Mouse (Mus musculus): ENCODE measurements around the gene Tnfrsf12a. TPM values are rescaled to one million over a fixed set of nuclear protein-coding genes. Genes with fewer than 3 reads are reported as not detected.

Tnfrsf12a gene
- total RNA-seq (2021) = 10 to 100 TPM; 46.1 to 61.5 TPM
- long read RNA-seq, experiment 1, transcript Tnfrsf12a-201 (4 exons, 984 nt) = major isoform, 109 of 124 reads
- long read RNA-seq, experiment 1, partial matches to known transcripts = 7 of 124 reads
- long read RNA-seq, experiment 1, other reads (novel, unspliced or antisense) = 8 of 124 reads
- long read RNA-seq, experiment 2, transcript Tnfrsf12a-201 (4 exons, 984 nt) = major isoform, 27 of 33 reads
- long read RNA-seq, experiment 2, partial matches to known transcripts = 4 of 33 reads
- long read RNA-seq, experiment 2, other reads (novel, unspliced or antisense) = 2 of 33 reads

- peak; percentile 90 for DNase-seq
These were observed at the start of gene Tnfrsf12a for GRCm38 (mm10) chr17:23677236-23677679. Gene Tnfrsf12a (minus strand): TSS chr17:23677468.

DNA sequence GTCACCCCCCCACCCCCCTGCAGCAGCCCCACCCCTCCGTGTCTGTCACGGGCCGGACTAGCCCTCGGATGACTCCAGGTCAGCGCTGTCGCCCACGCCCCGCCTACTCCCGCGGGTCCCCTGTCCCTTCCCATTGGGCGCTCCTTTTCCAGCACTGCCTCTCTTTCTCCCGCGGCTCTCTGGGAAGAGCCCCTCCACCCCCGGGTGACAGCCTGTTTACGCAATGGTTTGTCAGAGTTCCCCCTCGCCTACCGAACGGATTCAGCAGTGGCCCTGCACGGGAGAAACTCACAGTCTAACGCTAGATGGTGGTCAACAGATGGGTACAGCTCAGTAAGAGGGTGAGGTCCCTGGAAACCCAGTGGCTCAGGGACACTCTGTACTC lies 49.5 kb upstream of the Tnfrsf12a start:
- peak; percentile 88 for DNase-seq

DNA sequence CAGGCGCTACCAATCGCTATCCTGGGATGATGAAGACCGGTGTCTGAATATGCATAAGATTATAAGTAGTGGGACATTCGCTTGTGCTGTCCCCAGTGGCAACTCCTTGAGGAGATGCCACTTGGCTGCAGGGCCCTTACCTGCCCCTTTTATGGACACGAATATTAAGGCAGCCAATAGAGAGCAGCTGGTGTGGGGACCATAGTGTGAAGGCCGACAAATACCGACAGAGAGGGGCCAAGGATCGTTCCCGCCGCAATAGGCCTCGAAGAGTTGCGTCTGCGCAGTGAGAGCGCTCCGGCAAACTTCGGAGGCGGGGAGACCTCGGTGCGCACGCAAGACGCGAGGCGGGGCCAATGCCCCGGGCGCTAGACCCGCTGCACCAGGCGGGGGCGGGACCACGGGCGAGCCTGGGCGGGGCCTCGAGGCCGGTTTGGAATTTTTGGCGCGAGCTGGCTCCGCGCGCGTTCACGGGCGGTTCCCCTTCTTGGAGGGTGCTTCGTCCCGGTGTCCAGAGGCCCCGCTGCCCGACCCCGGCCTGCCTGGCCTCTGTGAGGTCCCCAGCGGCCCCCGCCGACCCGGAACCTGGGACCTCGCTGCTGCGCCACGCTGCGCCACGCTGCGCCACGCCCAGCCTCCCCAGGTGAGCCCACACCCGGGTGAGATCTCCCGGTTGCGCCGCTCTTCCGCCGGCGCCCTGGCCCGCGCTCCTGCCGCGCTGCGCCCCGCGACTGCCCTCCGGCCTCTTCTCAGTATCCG lies 48.9 kb upstream of the Tnfrsf12a start, which contains the start of gene Pkmyt1:
Gene Pkmyt1, plus strand, starts transcription at position 338 of the 759 bp plus-strand sequence.
- peak; percentile 94 for DNase-seq

GRCm38 (mm10) chr17:23725477-23725876 lies 48.2 kb upstream of the Tnfrsf12a start:
- DNase-seq = no peak

- no peak for DNase-seq
These were observed 45.3 kb upstream of the Tnfrsf12a start, which contains the start of gene 1520401A03Rik for GRCm38 (mm10) chr17:23722376-23723125. Gene 1520401A03Rik (minus strand): TSS chr17:23722783.

DNA sequence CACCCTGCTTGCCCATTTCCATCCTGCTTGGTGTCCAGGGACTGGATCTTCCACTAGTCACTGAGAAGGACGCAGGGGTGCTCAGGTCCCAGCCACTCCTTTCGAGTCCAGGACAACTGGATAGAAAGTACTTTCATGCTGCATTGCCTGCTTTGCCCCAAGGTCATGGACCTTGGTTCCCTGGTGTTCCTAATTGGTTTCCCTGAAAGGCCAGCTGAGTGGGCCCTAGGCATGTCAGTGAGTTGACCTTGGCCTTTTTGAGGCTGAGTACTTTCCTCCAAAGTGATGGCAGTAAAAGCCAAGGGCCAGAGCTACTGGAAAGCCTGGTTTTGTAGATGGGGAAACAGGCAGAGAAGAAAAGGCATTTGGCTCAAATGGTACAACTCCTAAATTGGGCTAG lies 44.6 kb upstream of the Tnfrsf12a start:
- DNase-seq = no peak

GRCm38 (mm10) chr17:23719455-23719854 lies 42.2 kb upstream of the Tnfrsf12a start:
- no peak for DNase-seq

DNA sequence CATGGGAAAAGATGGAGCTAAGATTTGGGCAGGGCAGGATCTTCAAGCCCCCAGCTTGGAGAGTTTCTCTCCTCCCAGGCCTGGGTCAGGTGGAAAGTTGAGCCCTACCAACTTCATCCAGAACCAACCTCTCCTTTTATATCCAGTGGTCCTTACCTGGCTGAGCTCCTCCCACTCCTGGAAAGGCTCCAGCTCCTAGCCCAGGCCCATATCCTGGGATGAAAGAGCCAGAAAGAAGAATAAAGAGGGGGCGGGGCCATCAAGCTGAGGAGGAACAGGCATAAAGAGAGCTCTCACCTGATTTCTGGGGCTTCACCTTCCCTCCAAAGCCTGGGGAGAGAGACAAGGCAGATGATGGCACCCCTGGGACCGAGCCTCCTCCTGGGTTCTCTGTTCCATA lies 39.7 kb upstream of the Tnfrsf12a start:
- no peak for DNase-seq

DNA sequence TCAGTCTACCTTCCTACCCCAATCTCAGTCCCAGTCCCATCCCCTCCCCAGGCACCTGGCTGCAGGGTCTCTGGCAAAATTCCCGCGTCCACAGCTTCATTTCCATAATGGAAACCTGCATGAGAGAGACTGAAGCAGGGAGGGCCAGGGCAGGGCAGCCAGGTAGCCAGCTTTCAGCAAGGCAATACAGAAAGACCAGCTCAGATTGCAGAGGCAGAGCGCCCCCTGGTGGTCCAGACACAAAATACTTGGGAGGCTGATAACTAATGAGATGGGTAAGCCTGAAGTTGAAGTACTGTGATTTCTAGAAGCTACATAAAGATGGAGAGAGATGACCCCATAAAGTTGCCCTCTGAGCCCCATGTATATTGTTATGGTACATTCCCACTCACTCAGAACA lies 28.9 kb upstream of the Tnfrsf12a start:
- peak; percentile 41 for DNase-seq

DNA sequence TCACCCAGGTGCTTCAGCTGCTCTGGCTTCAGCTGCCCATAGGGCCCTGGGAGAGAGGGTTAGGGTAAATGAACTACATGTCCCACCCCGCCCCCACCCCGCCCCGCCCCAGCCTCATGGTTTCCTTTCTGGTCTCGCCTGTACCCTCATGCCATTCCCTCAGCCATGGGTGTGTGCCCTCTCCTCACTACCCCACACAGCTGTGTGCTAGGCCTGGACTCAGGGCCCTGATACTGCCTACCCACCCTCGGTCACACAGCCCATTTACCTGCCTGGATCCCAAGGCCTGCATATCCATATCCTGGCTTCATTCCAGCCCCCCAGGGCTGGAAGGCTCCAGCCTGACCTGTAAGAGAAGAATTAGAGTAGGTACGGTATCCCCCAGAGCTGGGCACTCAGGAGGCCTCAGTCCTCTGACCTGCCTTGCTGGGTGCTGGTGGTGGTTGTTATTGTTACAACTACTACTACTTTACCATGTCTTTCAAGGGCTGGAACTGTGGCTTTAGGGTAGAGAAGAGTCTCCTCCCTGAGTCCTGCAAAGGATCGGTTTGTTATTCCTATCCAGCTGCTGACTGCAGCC lies 28.3 kb upstream of the Tnfrsf12a start:
- DNase-seq = no peak

GRCm38 (mm10) chr17:23704741-23705140 lies 27.5 kb upstream of the Tnfrsf12a start:
- no peak for DNase-seq

DNA sequence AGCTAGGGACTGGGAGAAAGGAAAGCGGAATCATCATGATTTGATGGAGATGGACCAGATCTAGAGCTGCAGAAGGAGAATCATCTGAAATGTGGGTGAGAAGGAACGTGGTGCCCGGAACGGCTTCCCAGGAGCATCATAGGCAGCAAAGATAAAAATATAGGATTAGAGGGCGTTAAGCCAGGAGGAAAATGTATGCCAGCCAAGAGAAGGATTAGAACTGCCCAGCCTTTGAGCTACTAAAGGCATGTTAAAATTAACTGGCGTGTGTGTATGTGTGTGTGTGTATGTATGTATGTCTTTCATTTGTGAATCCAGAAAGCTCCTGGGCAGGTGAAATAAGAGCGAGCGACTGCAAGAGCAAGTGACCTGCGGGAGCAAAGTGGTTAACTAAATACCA lies 26.0 kb upstream of the Tnfrsf12a start:
- DNase-seq = no peak

GRCm38 (mm10) chr17:23700079-23700478 lies 22.8 kb upstream of the Tnfrsf12a start:
- peak; percentile 92 for DNase-seq

DNA sequence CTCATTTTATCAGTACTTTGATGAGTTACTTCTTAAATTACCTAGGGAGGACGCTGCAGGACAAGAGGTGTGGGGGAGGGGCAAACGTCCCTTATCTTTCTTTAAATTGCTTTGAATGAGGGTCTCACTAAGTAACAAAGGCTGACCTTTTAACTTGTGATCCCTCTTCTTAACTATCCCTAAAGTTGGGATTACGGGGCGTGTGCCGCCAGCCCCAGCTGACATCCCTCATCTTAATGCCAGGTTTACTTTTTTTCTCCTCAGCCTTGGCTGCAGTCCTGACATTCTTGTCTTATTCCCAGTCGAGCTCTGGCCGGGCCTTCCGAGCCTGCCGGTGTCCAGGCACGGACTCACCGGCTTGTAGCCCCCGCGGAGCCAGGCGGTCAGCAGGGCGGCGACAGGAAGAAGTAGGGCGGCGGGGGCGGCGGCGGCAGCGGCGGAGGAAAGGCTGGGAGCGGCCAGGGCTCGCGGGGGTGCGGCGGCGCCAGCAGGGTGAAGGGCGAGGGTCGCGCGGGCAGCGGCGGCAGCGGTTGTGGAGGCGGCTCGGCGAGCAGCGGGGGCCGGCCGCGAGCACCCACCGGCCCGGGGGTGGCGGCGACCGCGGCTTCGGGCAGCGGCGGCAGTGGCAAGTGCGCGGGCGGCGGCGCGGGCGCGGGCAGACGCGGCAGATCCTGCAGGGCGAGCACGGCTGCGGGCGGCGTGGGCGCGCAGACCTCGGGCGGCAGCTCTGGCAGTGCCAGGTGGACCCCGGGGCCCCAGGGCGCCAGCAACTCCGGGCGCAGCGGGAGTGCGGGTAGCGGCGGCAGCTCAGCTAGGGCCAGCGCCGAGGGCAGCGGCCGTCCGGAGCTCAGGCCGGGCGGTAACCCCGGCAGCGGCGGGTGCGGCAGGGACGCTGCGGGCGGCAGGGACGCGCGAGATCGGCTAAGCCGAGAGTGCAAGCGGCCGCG lies 22.1 kb upstream of the Tnfrsf12a start:
- peak; percentile 61 for DNase-seq

GRCm38 (mm10) chr17:23695801-23696200 lies 18.5 kb upstream of the Tnfrsf12a start:
- DNase-seq = no peak

DNA sequence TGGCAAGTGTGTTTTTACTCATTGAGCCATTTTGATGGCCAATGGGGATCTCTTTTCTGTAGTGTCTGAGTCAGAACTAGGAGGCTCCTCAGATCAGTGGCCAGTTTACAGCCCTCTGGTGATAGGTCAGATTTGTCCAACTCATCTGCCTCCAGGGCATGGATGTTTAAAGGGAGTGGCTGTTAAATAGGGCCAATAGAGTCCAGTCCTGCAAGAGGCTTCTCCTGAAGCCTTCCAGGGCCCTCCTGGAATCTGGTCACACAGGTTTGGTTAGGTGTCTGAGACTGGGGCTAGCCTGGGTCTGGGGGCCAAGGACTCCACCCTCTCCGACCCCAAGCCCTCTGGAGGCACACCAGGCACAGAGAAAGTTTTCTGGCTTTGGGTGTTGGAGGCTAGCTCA lies 17.2 kb upstream of the Tnfrsf12a start:
- DNase-seq = no peak

- no peak for DNase-seq
These were observed 6.8 kb upstream of the Tnfrsf12a start, which contains the start of gene Cldn9 for GRCm38 (mm10) chr17:23683856-23684672. Gene Cldn9 (minus strand): TSS chr17:23684026.

- DNase-seq = no peak
These were observed 6.0 kb upstream of the Tnfrsf12a start for GRCm38 (mm10) chr17:23683226-23683625.

DNA sequence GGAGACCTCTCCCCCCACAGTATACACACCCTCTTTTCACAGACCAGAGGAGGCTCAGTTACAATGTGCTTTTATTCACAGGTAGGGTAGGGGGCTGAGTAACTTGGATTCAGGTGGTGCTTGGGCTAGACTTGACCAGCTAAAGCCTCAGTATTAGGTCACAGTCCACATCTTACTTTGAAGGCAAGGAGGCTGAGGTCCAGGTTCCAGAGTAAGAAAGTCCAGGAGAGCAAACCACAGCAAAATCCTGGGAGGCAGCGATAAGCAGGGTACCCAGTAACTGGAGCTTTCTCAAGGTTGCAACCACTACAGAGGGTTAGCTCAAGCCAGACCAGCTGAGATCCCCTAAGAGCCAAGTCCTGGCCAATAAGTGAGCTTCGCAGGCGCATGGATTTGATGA lies 5.3 kb upstream of the Tnfrsf12a start:
- DNase-seq = no peak

- no peak for DNase-seq
These were observed 4.8 kb upstream of the Tnfrsf12a start for GRCm38 (mm10) chr17:23682092-23682491.

All from gastrocnemius, postnatal 25 days (tissue).